Mouse (Mus musculus): ENCODE measurements around the gene Cacng2. TPM values are rescaled to one million over a fixed set of nuclear protein-coding genes. Genes with fewer than 3 reads are reported as not detected.

Cacng2 gene
- total RNA-seq, 2 experiments from 2014 or later: not detected

DNA sequence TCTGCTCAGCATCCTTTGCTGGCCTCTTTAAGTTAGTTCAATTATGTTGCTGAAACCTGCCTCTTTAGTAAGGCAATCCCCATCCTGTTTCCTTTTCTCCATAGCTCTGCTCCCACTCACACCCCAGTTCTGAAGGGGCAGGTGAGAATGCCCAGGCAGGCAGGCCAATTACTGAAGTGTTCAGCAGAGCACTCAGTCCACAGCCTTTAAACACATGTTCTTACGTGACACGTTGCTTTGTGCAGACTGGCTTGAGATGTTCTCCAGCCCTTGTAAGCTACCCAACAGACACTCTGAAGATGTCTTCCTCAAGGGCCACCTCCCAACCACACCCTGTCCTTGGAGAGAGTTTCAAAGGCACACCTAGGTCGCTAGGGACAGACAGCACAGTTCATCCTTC lies 161.8 kb downstream of the Cacng2 start:
- ATAC-seq (replicated peaks; ENCODE audit: low FRiP score, low TSS enrichment, poor library complexity, severe bottlenecking): no peak

GRCm38 (mm10) chr15:77957625-77958024 lies 162.2 kb downstream of the Cacng2 start:
- ATAC-seq (replicated peaks; ENCODE audit: low FRiP score, low TSS enrichment, poor library complexity, severe bottlenecking): no peak

- peak; percentile 86 for ATAC-seq (replicated peaks; ENCODE audit: low FRiP score, low TSS enrichment, poor library complexity, severe bottlenecking)
Measured at GRCm38 (mm10) chr15:77956404-77956901, 163.4 kb downstream of the Cacng2 start, which contains the start of gene Foxred2. Gene Foxred2 (minus strand): TSS chr15:77956722.

GRCm38 (mm10) chr15:77955440-77956403 lies 164.1 kb downstream of the Cacng2 start:
- 0 out of 2 replicates have a peak, but pooled peaks have one; percentile 11 for ATAC-seq (replicated peaks; ENCODE audit: low FRiP score, low TSS enrichment, poor library complexity, severe bottlenecking)

- no peak for ATAC-seq (replicated peaks; ENCODE audit: low FRiP score, low TSS enrichment, poor library complexity, severe bottlenecking)
Measured at GRCm38 (mm10) chr15:77954362-77954761, 165.5 kb downstream of the Cacng2 start.

DNA sequence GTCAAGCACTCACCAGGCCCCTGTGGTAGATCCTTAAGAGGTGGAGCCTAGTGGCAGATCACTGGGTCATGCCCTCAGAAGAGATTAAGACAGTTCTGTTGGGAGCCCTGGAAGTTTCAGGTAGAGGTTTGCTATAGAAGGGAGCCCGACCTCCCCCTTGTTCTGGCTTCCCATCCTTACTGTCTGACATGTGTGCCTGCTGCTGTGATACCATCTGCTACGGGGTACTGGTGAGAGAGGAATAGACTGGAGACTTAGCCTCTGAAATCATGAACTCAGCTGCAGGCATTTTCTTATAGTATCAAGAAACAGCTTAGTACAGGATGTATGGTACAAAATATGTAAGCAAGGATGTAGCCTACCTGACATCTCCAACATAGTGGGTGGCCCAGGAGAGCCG lies 166.9 kb downstream of the Cacng2 start:
- ATAC-seq (replicated peaks; ENCODE audit: low FRiP score, low TSS enrichment, poor library complexity, severe bottlenecking): no peak

DNA sequence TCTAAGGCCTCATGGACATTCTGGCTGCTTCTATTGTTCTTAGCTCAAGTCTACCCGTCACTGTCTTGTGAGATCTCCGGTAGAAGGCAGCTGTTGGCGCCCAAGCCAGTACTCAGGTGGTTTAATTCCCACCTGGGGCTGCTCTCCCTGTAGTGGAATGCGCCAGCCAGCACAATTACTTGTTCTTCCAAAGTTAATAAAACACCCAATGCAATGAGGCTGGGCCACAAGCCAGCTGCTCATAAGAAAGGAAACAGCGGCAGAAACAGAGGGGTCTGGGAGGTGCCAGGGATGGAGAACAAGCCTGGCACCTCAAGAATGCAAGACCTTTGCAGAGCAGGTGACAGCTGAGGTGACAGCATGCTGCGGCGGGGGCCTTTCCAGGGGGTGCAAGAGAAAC lies 170.8 kb downstream of the Cacng2 start:
- no peak for ATAC-seq (replicated peaks; ENCODE audit: low FRiP score, low TSS enrichment, poor library complexity, severe bottlenecking)

DNA sequence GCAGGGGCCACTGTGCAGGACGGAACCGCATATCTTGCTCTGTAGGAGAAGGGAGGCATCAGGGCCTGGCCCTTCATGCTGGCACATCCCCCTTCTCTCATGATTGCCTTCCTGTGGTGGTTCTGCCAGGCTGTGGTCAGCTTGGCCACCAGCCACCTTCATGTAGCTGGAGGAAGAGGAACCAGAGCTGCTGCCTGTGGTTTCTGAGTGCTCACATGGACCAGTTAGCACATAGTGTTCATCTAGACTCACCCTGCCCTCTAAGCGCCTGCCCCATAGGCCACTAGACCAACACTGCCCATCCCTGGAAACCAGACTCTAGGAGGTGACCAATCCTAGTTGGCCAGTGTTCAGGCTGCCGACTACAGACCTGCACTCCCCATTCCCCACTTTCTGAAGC lies 174.1 kb downstream of the Cacng2 start:
- peak; percentile 47 for ATAC-seq (replicated peaks; ENCODE audit: low FRiP score, low TSS enrichment, poor library complexity, severe bottlenecking)

Other genes starting within 250 kb of the Cacng2 start
- 335 and 427 TPM in 2 replicates for gene Txn2, start 191.0 kb downstream of the Cacng2 start, total RNA-seq (2014; fragmentation: Nextera tagmentation)
- 80.6 and 101 TPM in 2 replicates for gene Txn2, start 191.0 kb downstream of the Cacng2 start, total RNA-seq (2017)
- gene Foxred2, start 163.3 kb downstream of the Cacng2 start, total RNA-seq (2014; fragmentation: Nextera tagmentation): 8.0 and 9.6 TPM in 2 replicates
- 5.4 and 9.3 TPM in 2 replicates for gene Foxred2, start 163.3 kb downstream of the Cacng2 start, total RNA-seq (2017)
- gene Eif3d, start 149.2 kb downstream of the Cacng2 start, total RNA-seq (2014; fragmentation: Nextera tagmentation): 308 and 313 TPM in 2 replicates
- 315 and 357 TPM in 2 replicates for gene Eif3d, start 149.2 kb downstream of the Cacng2 start, total RNA-seq (2017)
- gene Ift27, start 54.1 kb upstream of the Cacng2 start, total RNA-seq (2014; fragmentation: Nextera tagmentation): 50.0 and 53.9 TPM in 2 replicates
- 4.7 and 14.0 TPM in 2 replicates for gene Ift27, start 54.1 kb upstream of the Cacng2 start, total RNA-seq (2017)
- gene Pvalb, start 86.4 kb upstream of the Cacng2 start, total RNA-seq (2014; fragmentation: Nextera tagmentation): not detected in 2 replicates
- gene Pvalb, start 86.4 kb upstream of the Cacng2 start, total RNA-seq (2017): not detected in 2 replicates
- 2.9 and 6.6 TPM in 2 replicates for gene Ncf4, start 124.8 kb upstream of the Cacng2 start, total RNA-seq (2014; fragmentation: Nextera tagmentation)
- 4.8 TPM in 2 replicates for gene Ncf4, start 124.8 kb upstream of the Cacng2 start, total RNA-seq (2017)
- gene Csf2rb2, start 185.7 kb upstream of the Cacng2 start, total RNA-seq (2014; fragmentation: Nextera tagmentation): 2.4 TPM in 1 of 2 replicates, not detected in the other
- gene Csf2rb2, start 185.7 kb upstream of the Cacng2 start, total RNA-seq (2017): 0.30 TPM in 1 of 2 replicates, not detected in the other
- gene Csf2rb, start 205.7 kb upstream of the Cacng2 start, total RNA-seq (2014; fragmentation: Nextera tagmentation): 0.11 and 2.9 TPM in 2 replicates
- gene Csf2rb, start 205.7 kb upstream of the Cacng2 start, total RNA-seq (2017): 0.33 and 1.7 TPM in 2 replicates